Mouse (Mus musculus) forebrain, embryonic 12.5 days (tissue): ENCODE results near the gene Ccdc60. TPM values are rescaled to one million over a fixed set of nuclear protein-coding genes. Genes with fewer than 3 reads are reported as not detected.
"Not testable (repeated sequence)": the region's sequence is repeated elsewhere in the genome, so short reads cannot be mapped to it uniquely, and the experiment has no call there.

Experiments used
- ATAC-seq: fragments of 200-750 bp; cut with Nextera tagmentation; 2 replicates; pipeline ENCODE4 v1.8.0; 2017; ENCODE audit warnings: moderate TSS enrichment; ENCODE audit not compliant: low FRiP score
- H3K27ac ChIP-seq: fragments of 300-500 bp; sonication (generic); 2 replicates; pipeline ENCODE4 v1.5.1; 2016; ENCODE audit warnings: mild to moderate bottlenecking
- H3K27me3 ChIP-seq: fragments of 300-500 bp; sonication (generic); 2 replicates; pipeline ENCODE4 v1.6.1; 2016; ENCODE audit warnings: mild to moderate bottlenecking
- H3K36me3 ChIP-seq: fragments of 300-500 bp; sonication (generic); replicated peaks from 2 replicates; pipeline ENCODE4 v1.6.1; 2016; ENCODE audit warnings: mild to moderate bottlenecking
- H3K4me1 ChIP-seq: fragments of 300-500 bp; sonication (generic); 2 replicates; pipeline ENCODE4 v1.6.1; 2016
- H3K4me2 ChIP-seq: fragments of 300-500 bp; sonication (generic); 2 replicates; pipeline ENCODE4 v1.6.1; 2016; ENCODE audit warnings: mild to moderate bottlenecking, moderate library complexity
- H3K4me3 ChIP-seq: fragments of 300-500 bp; sonication (generic); replicated peaks from 2 replicates; pipeline ENCODE4 v1.5.1; 2016; ENCODE audit warnings: mild to moderate bottlenecking
- H3K9ac ChIP-seq: fragments of 300-500 bp; sonication (generic); 2 replicates; pipeline ENCODE4 v1.6.1; 2016; ENCODE audit warnings: mild to moderate bottlenecking
- H3K9me3 ChIP-seq: fragments of 300-500 bp; sonication (generic); 2 replicates; pipeline ENCODE4 v1.6.1; 2016
- WGBS: fragments of 180-500 bp; shearing (Covaris S2); methylation state at CpG from one replicate; pipeline ENCODE4 v1.1.7; 2016; 5-methylcytosine and 5-hydroxymethylcytosine counted together
- polyA plus RNA-seq: library from polyadenylated mRNA; unstranded; fragments of >200 nt; fragmentation: Nextera tagmentation; extraction: Ambion mirVana; gene quantifications from 2 replicates; pipeline ENCODE4 v1.2.1, GENCODE M21; 2016

Ccdc60 gene
- polyA plus RNA-seq, 1 experiment from 2014 or later: 1.2 TPM

DNA sequence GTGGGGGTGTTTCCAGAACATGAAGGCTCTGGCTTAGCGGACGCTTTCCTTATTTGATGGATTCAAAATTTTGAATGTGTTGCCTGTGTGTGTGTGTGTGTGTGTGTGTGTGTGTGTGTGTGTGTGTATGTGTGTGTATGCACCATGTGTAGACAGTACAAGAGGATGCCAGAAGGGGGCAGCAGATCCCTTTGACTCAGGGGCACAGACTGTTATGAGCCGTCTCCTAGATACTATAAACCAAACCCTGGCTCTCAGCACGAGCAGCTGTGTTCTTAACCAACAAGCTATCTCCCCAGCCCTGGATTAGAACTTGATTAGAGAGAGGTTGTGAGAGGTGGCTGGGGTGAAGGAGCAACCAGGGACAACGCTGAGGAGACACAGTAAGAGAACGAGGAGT lies 117.1 kb downstream of the Ccdc60 start:
- no peak for ATAC-seq
- Histone ChIP-seq H3K9me3 (0 out of 2 replicates have a peak, but pooled peaks cover 3% of the 10 kb centered on the region), H3K27ac (no peak overlapping the region), H3K4me2 (no peak overlapping the region), H3K4me3 (no peak overlapping the region), H3K27me3 (0 out of 2 replicates have a peak, but pooled peaks cover 4% of the 10 kb centered on the region), H3K36me3 (no peaks in the 10 kb centered on the region), H3K9ac (no peak overlapping the region), H3K4me1 (no peaks in the 10 kb centered on the region)
- 93% methylated on average over 6 of the region's 6 CpGs for WGBS

DNA sequence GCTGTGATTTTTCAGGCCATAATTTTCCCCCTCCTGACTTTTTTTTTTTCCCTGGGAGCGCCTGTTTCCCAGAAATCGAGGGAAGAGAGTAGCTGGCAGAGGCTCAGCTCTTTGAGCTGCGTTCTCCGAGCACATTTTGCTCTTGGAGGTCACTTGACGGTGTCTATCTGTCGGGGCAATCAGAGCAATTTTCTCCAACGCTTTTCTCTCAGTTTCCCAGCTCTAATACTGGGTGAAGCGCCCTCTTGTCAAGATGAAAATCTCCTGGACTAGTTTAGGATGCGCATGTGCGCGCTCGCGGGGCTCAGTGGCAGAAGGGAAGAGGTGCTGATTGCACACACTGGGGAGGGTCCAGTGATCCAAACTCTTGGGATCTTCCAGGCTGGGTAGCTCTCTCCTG lies 121.8 kb downstream of the Ccdc60 start:
- ATAC-seq: no peak
- Histone ChIP-seq H3K4me1 (peaks cover 13% of the 10 kb centered on the region), H3K9ac (no peak overlapping the region), H3K9me3 (0 out of 2 replicates have a peak, but pooled peaks cover 3% of the 10 kb centered on the region), H3K27ac (0 out of 2 replicates have a peak overlapping the region, but pooled peaks have one; percentile 19), H3K36me3 (no peaks in the 10 kb centered on the region), H3K4me3 (no peak overlapping the region), H3K4me2 (no peak overlapping the region), H3K27me3 (no peaks in the 10 kb centered on the region)
- 83% methylated on average over 13 of the region's 13 CpGs for WGBS

DNA sequence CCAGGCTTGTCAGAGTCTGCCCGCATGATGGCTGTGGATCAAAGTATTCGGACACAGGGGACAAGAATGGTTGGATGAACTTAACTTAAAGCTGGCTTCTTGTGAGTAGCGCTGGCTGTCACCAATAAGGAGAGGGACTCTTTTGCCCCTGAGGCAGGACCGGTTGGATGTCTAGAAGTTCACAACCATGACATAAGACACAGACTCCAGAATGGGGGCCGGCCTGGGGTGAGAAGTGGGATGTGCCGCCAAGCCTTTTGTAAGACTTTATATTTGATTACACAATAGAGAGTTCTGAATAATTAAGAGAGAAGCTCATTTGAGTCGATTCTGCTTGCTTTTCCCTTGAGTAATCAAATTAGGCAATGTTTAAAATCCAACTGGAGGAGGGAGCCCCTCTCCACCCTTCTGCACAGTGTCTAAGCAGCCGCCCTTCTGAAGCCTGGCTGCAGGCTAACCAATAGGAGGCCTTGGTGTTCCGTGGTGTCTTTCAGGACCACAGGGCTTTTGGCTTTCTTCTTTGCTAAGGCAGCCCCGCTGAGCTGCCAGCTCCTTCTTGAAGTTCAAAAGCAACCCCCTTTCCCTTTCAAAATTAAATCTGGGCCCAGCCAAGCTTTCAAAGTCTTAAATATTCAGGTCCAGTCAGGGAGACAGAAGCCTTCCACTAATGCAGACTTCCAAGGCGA lies 123.4 kb downstream of the Ccdc60 start:
- Histone ChIP-seq H3K4me2 (0 out of 2 replicates have a peak overlapping the region, but pooled peaks have one; percentile 19), H3K9ac (no peak overlapping the region), H3K4me1 (peaks cover 13% of the 10 kb centered on the region), H3K4me3 (no peak overlapping the region), H3K27ac (peak overlapping the region; percentile 47; the same call in 1 of the 2 replicates), H3K36me3 (no peaks in the 10 kb centered on the region), H3K27me3 (no peaks in the 10 kb centered on the region), H3K9me3 (no peaks in the 10 kb centered on the region)
- 39% methylated on average over 11 of the region's 11 CpGs for WGBS
- ATAC-seq: peak; percentile 58; the same call in 1 of the 2 replicates

DNA sequence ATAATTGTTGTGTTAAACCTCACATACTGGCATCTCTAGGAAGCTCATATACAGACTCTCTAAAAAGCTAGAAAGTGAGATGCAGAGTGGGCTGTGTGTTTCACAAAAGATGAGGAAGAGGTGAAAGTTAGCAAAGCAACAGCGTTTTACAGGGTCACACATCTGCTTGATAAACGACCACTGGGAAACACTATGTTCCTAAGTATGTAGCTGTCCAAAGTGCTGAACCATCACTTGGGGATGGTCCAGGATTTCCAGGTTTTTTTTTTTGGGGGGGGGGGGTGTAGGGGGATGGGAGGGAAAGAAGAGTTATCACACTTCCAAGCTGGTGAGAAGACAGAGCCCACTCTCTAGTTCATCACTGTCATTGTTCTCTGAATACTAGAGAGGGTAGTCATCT lies 134.0 kb downstream of the Ccdc60 start:
- 41% methylated on average over 2 of the region's 2 CpGs for WGBS
- Histone ChIP-seq H3K4me3 (no peak overlapping the region), H3K9me3 (no peaks in the 10 kb centered on the region), H3K9ac (no peak overlapping the region), H3K27me3 (no peaks in the 10 kb centered on the region), H3K4me1 (no peaks in the 10 kb centered on the region), H3K36me3 (no peaks in the 10 kb centered on the region), H3K4me2 (no peak overlapping the region), H3K27ac (no peak overlapping the region)
- no peak for ATAC-seq

DNA sequence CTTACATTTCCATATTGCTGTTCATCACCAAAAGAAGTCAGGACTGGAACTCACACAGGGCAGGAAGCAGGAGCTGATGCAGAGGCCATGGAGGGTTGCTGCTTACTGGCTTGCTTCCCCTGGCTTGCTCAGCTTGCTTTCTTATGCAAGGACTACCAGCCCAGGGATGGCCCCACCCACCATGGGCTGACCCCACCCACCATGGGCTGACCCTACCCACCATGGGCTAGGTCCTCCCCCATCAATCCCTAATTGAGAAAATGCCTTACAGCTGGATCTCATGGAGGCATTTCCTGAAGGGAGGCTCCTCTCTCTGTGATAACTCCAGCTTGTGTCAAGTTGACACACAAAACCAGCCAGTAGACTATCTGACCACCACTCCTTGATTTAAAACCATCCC lies 142.3 kb downstream of the Ccdc60 start:
- H3K4me2 ChIP-seq, H3K27me3 ChIP-seq, H3K4me1 ChIP-seq, H3K9ac ChIP-seq, H3K4me3 ChIP-seq, H3K27ac ChIP-seq, H3K36me3 ChIP-seq, ATAC-seq, H3K9me3 ChIP-seq: not testable (repeated sequence)

DNA sequence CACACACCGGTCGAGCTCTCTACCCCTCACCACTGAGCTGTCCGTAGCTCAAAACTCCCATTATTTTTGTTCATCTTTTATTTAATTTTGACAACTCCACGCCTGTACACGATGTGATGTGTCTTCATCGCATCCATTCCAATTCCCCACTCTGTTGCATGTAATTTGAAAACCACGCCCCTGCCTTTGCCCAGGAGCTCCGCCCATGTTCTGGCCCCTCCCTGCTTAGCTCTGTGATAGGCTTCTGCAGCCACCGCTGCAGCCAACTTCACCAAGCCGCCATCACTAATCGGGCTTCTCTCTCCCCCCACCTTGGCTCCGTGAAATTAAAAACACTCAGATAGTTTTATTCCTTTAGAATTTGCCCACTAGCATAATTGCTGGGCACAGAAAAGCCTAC lies 144.1 kb downstream of the Ccdc60 start:
- Histone ChIP-seq H3K4me2 (no peak overlapping the region), H3K36me3 (no peaks in the 10 kb centered on the region), H3K4me3 (no peak overlapping the region), H3K27me3 (no peaks in the 10 kb centered on the region), H3K27ac (no peak overlapping the region), H3K4me1 (no peaks in the 10 kb centered on the region), H3K9ac (no peak overlapping the region), H3K9me3 (no peaks in the 10 kb centered on the region)
- WGBS: 71% methylated on average over 12 of the region's 12 CpGs
- no peak for ATAC-seq

DNA sequence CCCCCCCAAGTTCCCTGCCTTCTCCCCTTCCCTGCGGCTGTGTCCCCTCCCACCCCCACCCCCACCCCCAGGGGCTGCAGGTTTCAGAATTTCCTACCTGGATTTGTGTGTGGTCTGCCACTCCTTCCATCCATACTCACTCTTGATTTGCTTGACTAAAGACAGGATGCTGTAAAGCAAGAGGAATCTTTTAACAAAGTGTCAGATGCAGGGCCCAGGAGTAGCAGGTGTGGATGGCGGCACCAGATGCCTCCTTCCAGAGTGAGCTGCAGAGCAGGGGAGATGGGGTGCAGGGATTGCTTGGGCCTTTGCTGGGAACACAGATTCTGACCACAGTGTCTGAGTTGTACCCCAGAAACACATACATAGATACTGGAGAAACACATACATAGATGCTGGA lies 148.1 kb downstream of the Ccdc60 start:
- no peaks in the 10 kb centered on the region for H3K27me3 ChIP-seq
- no peaks in the 10 kb centered on the region for H3K4me1 ChIP-seq
- ATAC-seq: no peak
- no peak overlapping the region for H3K4me2 ChIP-seq
- H3K9ac ChIP-seq: no peak overlapping the region
- H3K4me3 ChIP-seq: no peak overlapping the region
- no peaks in the 10 kb centered on the region for H3K36me3 ChIP-seq
- no peak overlapping the region for H3K27ac ChIP-seq
- WGBS: 46% methylated on average over 1 of the region's 2 CpGs
- no peaks in the 10 kb centered on the region for H3K9me3 ChIP-seq

DNA sequence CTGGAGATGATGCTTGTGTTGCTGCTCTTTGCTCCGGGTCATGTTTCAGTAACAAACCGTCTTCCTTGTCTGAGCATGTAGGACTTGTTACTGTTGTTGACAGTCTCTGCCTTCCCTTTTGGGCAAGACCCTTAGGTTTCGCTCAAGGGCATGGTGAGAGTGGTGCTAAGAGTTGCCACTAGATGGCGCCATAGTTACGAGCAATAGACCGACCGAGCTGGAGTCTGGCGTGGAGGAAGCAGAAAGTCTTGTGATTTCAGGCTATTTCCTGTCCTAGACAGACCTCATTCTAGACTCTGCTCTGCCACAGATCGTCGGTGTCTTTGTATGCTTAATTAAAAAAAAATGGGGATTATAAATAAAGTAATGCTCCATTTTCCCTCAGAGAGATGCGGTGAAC lies 165.4 kb downstream of the Ccdc60 start:
- Histone ChIP-seq H3K4me2 (no peak overlapping the region), H3K27me3 (0 out of 2 replicates have a peak, but pooled peaks cover 7% of the 10 kb centered on the region), H3K27ac (no peak overlapping the region), H3K9me3 (no peaks in the 10 kb centered on the region), H3K4me3 (no peak overlapping the region), H3K36me3 (no peaks in the 10 kb centered on the region), H3K4me1 (no peaks in the 10 kb centered on the region), H3K9ac (no peak overlapping the region)
- ATAC-seq: peak; percentile 55; the same call in 1 of the 2 replicates
- WGBS: 13% methylated on average over 11 of the region's 11 CpGs

DNA sequence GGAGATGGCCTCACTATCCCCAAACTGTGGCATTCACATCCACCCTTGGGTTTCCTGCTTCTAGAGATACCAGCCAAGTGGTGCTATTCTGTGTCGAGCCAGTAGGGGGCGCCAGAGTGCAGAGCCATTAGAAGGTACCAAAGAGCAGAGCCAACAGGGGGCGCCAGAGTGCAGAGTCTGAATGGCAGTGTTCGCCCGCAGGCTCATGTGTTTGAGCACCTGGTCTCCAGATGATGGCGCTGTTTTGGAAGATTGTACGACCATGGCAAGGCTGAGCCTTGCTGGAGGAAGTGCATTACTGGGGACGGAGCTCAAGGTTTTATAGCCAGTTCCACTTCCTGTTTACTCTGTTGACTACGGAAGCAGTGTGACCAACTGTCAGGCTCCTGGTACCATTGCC lies 172.2 kb downstream of the Ccdc60 start:
- ATAC-seq: no peak
- Histone ChIP-seq H3K4me1 (no peaks in the 10 kb centered on the region), H3K36me3 (no peaks in the 10 kb centered on the region), H3K9ac (no peak overlapping the region), H3K27ac (no peak overlapping the region), H3K4me2 (no peak overlapping the region), H3K4me3 (no peak overlapping the region), H3K9me3 (no peaks in the 10 kb centered on the region), H3K27me3 (0 out of 2 replicates have a peak, but pooled peaks cover 3% of the 10 kb centered on the region)
- WGBS: 44% methylated on average over 9 of the region's 9 CpGs

DNA sequence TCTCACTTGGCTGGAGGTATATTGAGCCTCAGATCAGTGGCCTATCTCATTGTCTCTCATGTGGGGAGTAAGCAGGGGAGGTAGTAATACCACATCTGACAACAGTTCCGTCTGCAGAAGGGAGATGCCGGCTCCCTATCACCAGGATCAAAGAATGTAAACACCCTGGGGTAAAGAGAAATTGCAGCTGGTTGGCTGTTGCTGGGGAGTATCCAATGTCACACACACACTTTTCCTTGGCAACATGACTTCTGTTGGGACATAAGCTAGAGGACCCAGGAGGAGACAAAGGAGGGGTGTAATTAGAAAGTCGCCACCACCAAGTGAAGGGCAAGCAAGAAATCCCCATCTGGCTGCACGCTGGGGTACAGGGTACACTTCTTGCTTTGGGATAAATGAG lies 172.7 kb downstream of the Ccdc60 start:
- no peaks in the 10 kb centered on the region for H3K36me3 ChIP-seq
- H3K27me3 ChIP-seq: no peaks in the 10 kb centered on the region
- H3K4me3 ChIP-seq: no peak overlapping the region
- H3K27ac ChIP-seq: no peak overlapping the region
- no peak for ATAC-seq
- H3K4me1 ChIP-seq: no peaks in the 10 kb centered on the region
- H3K9ac ChIP-seq: no peak overlapping the region
- no peaks in the 10 kb centered on the region for H3K9me3 ChIP-seq
- WGBS: 78% methylated on average over 4 of the region's 4 CpGs
- no peak overlapping the region for H3K4me2 ChIP-seq

DNA sequence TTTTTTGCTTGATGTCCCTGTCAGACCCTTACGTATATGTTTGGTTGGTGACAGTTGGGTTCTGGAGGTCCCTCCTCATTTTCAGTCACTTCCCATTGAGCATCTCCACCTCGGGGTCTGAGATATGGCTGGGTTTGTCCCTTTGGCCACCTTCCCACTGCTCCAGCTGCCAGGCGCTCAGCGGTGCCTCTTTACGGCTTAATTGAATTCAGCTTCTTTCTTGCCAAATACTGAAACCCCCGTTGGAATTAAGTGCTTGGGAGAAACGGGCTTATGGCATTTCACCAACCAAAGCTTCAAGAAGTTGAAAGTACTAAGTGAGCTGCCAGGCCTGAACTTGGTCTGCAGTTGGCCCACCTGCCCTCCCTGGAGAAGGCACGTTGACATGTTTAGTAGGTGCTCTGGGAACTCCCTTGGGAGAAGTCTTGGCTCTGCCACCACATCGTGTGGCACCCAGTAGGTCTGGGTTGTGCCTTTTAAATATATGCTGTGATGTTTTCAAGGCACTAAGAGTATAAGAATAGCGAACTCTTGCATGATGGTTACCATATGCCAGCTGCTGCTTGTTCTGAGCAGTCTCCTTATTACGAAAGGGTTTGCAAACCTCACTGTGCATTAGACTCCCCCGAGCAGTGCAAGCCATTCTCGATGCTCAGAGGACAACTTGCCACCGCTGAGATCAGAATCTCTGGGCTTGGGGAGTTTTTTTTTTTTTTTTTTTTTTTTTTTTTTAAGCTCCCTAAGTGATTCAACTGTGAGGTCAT lies 173.5 kb downstream of the Ccdc60 start:
- Histone ChIP-seq H3K9me3 (no peaks in the 10 kb centered on the region), H3K36me3 (no peaks in the 10 kb centered on the region), H3K4me2 (no peak overlapping the region), H3K27me3 (no peaks in the 10 kb centered on the region), H3K4me3 (no peak overlapping the region), H3K27ac (no peak overlapping the region), H3K4me1 (no peaks in the 10 kb centered on the region), H3K9ac (no peak overlapping the region)
- 79% methylated on average over 14 of the region's 14 CpGs for WGBS
- no peak for ATAC-seq

DNA sequence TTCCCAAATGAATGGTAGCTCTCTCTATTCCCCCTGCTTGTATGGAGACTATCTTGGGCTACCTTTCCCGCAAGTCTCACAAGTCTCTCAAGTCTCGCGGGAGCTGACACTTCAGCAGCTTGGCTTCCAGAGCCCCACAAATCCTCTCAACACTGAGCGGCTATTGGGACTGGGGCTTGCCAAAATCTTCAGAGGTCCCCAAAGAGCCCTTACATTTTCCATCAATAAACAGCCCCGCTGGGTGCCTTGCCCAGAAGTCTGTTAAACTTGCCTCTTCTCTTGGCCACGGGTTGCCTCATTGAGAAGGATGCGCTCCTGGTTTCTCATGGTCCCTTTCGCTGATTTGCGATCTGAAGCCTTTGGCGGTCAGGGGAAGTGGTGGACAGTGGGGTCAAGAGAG lies 180.1 kb downstream of the Ccdc60 start:
- no peaks in the 10 kb centered on the region for H3K9me3 ChIP-seq
- no peak overlapping the region for H3K27ac ChIP-seq
- WGBS: 93% methylated on average over 10 of the region's 10 CpGs
- no peak overlapping the region for H3K4me2 ChIP-seq
- no peaks in the 10 kb centered on the region; the same call in 1 of the 2 replicates for H3K27me3 ChIP-seq
- no peak overlapping the region for H3K9ac ChIP-seq
- no peaks in the 10 kb centered on the region for H3K36me3 ChIP-seq
- no peaks in the 10 kb centered on the region for H3K4me1 ChIP-seq
- H3K4me3 ChIP-seq: no peak overlapping the region
- ATAC-seq: no peak

DNA sequence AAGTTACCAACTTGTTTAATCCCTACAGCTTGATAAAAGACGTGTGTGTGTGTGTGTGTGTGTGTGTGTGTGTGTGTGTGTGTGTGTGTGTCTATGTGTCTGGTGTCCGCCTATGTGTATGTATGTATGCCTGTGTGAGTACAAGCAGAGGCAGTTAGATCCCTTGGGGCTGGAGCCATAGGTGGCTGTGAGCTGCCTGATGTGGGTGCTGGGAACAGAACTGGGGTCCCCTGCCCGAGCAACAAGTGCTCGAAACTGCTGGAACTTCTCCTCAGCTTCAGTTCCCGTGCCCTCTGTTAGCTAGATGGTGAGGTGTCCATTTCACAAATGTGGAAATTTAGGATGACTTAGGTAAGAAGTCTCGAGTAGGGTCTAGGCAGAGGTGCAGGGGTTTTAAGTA lies 204.6 kb downstream of the Ccdc60 start:
- Histone ChIP-seq H3K4me2 (no peak overlapping the region), H3K9ac (no peak overlapping the region), H3K36me3 (no peaks in the 10 kb centered on the region), H3K27me3 (peaks cover 29% of the 10 kb centered on the region), H3K4me3 (no peak overlapping the region), H3K4me1 (peaks cover 3% of the 10 kb centered on the region; the same call in 1 of the 2 replicates), H3K27ac (no peak overlapping the region), H3K9me3 (no peaks in the 10 kb centered on the region)
- no peak for ATAC-seq
- 91% methylated on average over 6 of the region's 6 CpGs for WGBS
